Mouse (Mus musculus) heart, postnatal 0 days (tissue): Measurements from ENCODE around the gene Pebp1. TPM values are rescaled to one million over a fixed set of nuclear protein-coding genes. Genes with fewer than 3 reads are reported as not detected.

ENCODE experiments used
- ATAC-seq: fragments of 200-750 bp; cut with Nextera tagmentation; 2 replicates; pipeline ENCODE4 v1.8.0; 2017; ENCODE audit warnings: low read depth, moderate number of reproducible peaks, moderate library complexity; ENCODE audit not compliant: insufficient read depth
- DNase-seq: peaks from one replicate; pipeline ENCODE4 v3.0.0-alpha.2; 2016; ENCODE audit warnings: low spot score
- H3K27ac ChIP-seq: fragments of 300-500 bp; sonication (generic); 2 replicates; pipeline ENCODE4 v1.5.1; 2014; ENCODE audit warnings: low read depth, mild to moderate bottlenecking
- H3K27me3 ChIP-seq: fragments of 300-500 bp; sonication (generic); 2 replicates; pipeline ENCODE4 v1.6.1; 2014; ENCODE audit warnings: low read length, mixed read lengths; ENCODE audit not compliant: control insufficient read depth, insufficient read depth
- H3K36me3 ChIP-seq: fragments of 300-500 bp; sonication (generic); replicated peaks from 2 replicates; pipeline ENCODE4 v1.6.1; 2014; ENCODE audit warnings: low read length, mixed read lengths; ENCODE audit not compliant: control insufficient read depth, insufficient read depth
- H3K4me1 ChIP-seq: fragments of 300-500 bp; sonication (generic); 2 replicates; pipeline ENCODE4 v1.6.1; 2014; ENCODE audit warnings: antibody characterized with exemption; ENCODE audit not compliant: control insufficient read depth, insufficient read depth
- H3K4me2 ChIP-seq: fragments of 300-500 bp; sonication (generic); 2 replicates; pipeline ENCODE4 v1.6.1; 2014; ENCODE audit warnings: low read depth, mild to moderate bottlenecking, low read length, moderate library complexity
- H3K4me3 ChIP-seq: fragments of 300-500 bp; sonication (generic); 2 replicates; pipeline ENCODE4 v1.5.1; 2014; ENCODE audit warnings: low read depth, low read length
- H3K9ac ChIP-seq: fragments of 300-500 bp; sonication (generic); replicated peaks from 2 replicates; pipeline ENCODE4 v1.6.1; 2014; ENCODE audit warnings: low read depth, low read length, mixed read lengths
- H3K9me3 ChIP-seq: fragments of 300-500 bp; sonication (generic); replicated peaks from 2 replicates; pipeline ENCODE4 v1.6.1; 2016; ENCODE audit warnings: low read length; ENCODE audit not compliant: control insufficient read depth
- CTCF ChIP-seq: IDR thresholded peaks from 2 replicates; pipeline ENCODE4 v1.5.1; 2016; ENCODE audit warnings: antibody characterized with exemption, control low read depth, low read depth
- EP300 ChIP-seq: IDR thresholded peaks from 2 replicates; pipeline ENCODE4 v1.6.1; 2016; ENCODE audit warnings: antibody characterized with exemption, low read depth
- WGBS: fragments of 180-500 bp; shearing (Covaris S2); extraction: QIAGEN DNeasy Blood & Tissue Kit; methylation state at CpG from one replicate; pipeline ENCODE4 v1.1.7; 2014; 5-methylcytosine and 5-hydroxymethylcytosine counted together
- polyA plus RNA-seq: library from polyadenylated mRNA; unstranded; fragments of >200 nt; fragmentation: Nextera tagmentation; extraction: Ambion mirVana; gene quantifications from 2 replicates; pipeline ENCODE4 v1.2.1, GENCODE M21; 2015
- total RNA-seq: library from RNA; depleted of rRNA; stranded (reverse); fragments of >200 nt; gene quantifications from 2 replicates; pipeline ENCODE4 v1.2.3, GENCODE M21; 2014; ENCODE audit warnings: low replicate concordance

The Pebp1 gene
- total and polyA plus RNA-seq, 2 experiments from 2014 or later: 527 to 871 TPM

DNA sequence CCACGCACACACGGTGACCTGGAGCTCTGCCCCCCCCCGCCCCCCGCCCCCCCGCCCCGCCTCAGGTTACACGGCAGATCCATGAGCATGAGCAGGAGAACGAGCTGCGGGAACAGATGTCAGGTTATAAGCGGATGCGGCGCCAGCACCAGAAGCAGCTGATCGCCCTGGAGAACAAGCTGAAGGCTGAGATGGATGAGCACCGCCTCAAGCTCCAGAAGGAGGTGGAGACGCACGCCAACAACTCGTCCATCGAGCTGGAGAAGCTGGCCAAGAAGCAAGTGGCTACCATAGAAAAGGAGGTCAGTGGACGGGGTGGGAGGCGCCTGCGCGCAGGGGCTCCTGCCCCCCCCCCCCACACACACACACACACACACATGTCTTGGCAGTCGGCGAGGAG is 36.6 kb downstream of the Pebp1 start:
- Histone ChIP-seq H3K4me3 (no peak overlapping the region), H3K9me3 (no peaks in the 10 kb centered on the region), H3K27me3 (no peaks in the 10 kb centered on the region), H3K4me2 (no peak overlapping the region), H3K36me3 (peaks cover 5% of the 10 kb centered on the region; the same call in 1 of the 2 replicates), H3K27ac (no peak overlapping the region), H3K9ac (no peak overlapping the region), H3K4me1 (no peaks in the 10 kb centered on the region)
- no peak for ATAC-seq
- DNase-seq: no peak
- WGBS: 76% methylated on average over 24 of the region's 24 CpGs
- TF ChIP-seq CTCF (no peak), EP300 (no peak)

DNA sequence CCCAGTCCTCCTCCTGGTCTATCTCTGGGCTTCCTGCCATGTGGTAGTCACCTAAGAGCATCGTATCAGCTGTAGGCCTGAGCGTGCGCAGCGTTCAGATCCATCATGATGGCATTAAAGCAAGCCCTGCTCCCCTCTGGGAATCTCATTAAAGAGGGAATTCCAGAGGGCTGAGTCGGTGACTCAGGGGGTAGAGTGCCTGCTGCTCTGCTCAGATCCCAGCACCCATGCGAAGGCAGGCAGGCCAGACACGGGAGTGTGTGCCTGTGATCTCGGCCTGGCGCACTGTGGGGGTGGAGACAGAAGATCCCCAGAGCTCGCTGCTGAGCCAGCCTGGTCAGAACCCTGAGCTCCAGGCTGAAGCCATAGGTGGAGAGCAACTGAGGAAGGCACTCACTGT is 39.1 kb downstream of the Pebp1 start:
- Histone ChIP-seq H3K27me3 (no peaks in the 10 kb centered on the region), H3K4me3 (no peak overlapping the region), H3K9ac (no peak overlapping the region), H3K4me1 (no peaks in the 10 kb centered on the region), H3K9me3 (no peaks in the 10 kb centered on the region), H3K36me3 (0 out of 2 replicates have a peak, but pooled peaks cover 5% of the 10 kb centered on the region), H3K4me2 (no peak overlapping the region), H3K27ac (no peak overlapping the region)
- DNase-seq (no peak), ATAC-seq (no peak)
- TF ChIP-seq EP300 (no peak), CTCF (no peak)
- 25% methylated on average over 10 of the region's 10 CpGs for WGBS

DNA sequence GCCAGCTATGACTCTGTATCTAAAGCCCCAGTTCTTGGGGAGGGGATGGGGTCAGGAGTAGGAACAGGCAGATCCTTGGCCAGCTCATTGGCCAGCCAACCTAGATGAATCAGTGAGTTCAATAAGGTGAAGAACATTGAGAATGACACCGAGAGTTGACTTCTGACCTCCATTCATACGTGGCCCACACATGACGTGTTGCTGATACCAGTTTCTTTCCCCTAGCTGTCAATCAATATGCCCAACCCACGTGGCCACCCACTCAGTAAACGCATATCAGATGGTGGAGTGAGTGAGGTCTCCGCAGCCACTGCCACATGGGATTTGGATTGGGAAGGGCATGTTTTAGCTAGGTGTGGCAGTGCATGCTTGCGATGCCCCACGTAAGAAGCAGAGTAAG is 42.3 kb downstream of the Pebp1 start:
- H3K4me1 ChIP-seq: 0 out of 2 replicates have a peak, but pooled peaks cover 3% of the 10 kb centered on the region
- ATAC-seq (no peak), DNase-seq (no peak)
- TF ChIP-seq EP300 (no peak), CTCF (no peak)
- H3K27ac ChIP-seq: no peak overlapping the region
- no peak overlapping the region for H3K9ac ChIP-seq
- H3K36me3 ChIP-seq: no peaks in the 10 kb centered on the region
- no peaks in the 10 kb centered on the region for H3K27me3 ChIP-seq
- no peak overlapping the region for H3K4me3 ChIP-seq
- no peaks in the 10 kb centered on the region for H3K9me3 ChIP-seq
- WGBS: 89% methylated on average over 8 of the region's 8 CpGs
- H3K4me2 ChIP-seq: no peak overlapping the region

DNA sequence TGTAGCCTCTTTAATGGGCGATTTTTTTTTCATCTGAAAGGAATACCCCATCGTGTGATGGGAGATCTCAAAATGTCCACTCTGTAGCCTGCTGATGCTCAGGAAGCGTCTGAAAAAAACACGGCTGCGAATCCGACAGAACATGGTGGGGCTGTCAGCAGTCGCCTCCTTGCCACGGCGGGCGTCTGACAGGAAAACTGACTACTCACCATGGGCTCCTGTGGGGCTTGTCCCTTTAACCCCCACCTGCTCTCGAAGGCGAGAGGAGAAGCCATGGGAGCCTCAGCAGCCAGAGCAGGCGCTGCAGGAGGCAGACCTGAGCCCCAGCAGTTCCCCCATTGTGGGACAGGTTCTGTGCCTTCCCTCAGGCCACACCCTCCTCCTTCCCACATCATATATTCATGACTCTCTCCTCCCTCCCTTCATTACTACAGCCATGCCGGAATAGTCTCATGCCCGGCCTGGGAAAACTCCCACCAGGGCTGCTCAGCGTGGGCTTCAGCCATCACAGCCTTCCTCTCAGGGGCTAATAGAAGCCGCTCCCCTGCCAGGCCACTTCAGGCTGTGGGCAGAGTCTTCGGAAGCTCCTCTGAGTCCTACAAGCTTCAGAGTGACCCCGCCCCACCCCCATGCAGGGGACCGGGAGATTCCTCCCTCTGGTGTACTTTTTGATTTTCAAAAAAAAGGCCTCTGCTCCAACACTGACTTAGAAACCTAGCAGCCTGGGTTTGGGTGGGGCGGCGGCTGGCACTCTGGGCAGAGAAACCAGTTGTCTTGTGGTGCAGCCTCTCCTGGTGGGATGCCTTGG is 44.5 kb downstream of the Pebp1 start:
- Histone ChIP-seq H3K9ac (peak overlapping the region; percentile 29; the same call in 1 of the 2 replicates), H3K36me3 (no peaks in the 10 kb centered on the region), H3K27me3 (no peaks in the 10 kb centered on the region), H3K4me3 (peak overlapping the region; percentile 32), H3K4me2 (peak overlapping the region; percentile 57), H3K4me1 (0 out of 2 replicates have a peak, but pooled peaks cover 3% of the 10 kb centered on the region), H3K9me3 (no peaks in the 10 kb centered on the region), H3K27ac (no peak overlapping the region; the same call in 1 of the 2 replicates)
- 40% methylated on average over 22 of the region's 22 CpGs for WGBS
- TF ChIP-seq CTCF: no peak
- peak; percentile 39; the same call in 1 of the 2 replicates for ATAC-seq
- no peak for DNase-seq

DNA sequence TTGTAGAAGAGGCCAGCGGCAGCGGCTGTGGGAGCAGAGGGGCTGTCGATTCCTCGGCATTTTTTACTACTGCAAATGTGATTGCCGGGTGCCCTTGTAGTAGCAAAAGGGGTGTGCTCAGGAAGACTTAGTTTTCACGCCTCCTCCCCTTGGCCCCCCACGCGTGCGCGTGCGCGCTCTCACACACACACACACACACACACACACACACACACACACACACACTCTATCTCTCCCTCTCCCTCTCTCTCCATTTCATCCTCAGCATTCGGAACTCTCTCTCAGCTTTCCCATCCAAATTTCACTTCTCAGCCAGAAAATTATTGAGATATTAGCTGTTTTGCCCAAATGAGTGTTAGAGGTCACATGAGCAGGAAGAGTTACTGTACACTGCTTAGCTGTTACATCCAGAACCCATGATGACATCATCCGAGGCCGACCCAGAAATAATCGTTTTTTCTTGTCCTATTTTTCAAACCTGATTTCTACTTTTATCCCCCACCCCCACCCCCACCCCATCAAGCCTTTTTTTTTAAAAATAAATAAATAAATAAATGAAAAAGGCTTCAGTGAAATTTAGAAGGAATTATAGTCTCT is 45.4 kb downstream of the Pebp1 start:
- ATAC-seq (no peak), DNase-seq (no peak)
- H3K4me2 ChIP-seq: peak overlapping the region; percentile 73; the same call in 1 of the 2 replicates
- no peak overlapping the region for H3K4me3 ChIP-seq
- H3K27me3 ChIP-seq: no peaks in the 10 kb centered on the region
- H3K4me1 ChIP-seq: 0 out of 2 replicates have a peak, but pooled peaks cover 3% of the 10 kb centered on the region
- no peaks in the 10 kb centered on the region for H3K9me3 ChIP-seq
- no peak overlapping the region for H3K27ac ChIP-seq
- WGBS: 63% methylated on average over 16 of the region's 16 CpGs
- H3K36me3 ChIP-seq: no peaks in the 10 kb centered on the region
- no peak overlapping the region for H3K9ac ChIP-seq
- TF ChIP-seq EP300 (no peak), CTCF (no peak)
